Mouse (Mus musculus) activated CD4-positive, CD25-positive, alpha-beta regulatory T cell (primary cell): ENCODE measurements around the gene St14. TPM values are rescaled to one million over a fixed set of nuclear protein-coding genes. Genes with fewer than 3 reads are reported as not detected.

Experiments
- polyA plus RNA-seq, 2 experiments: library from polyadenylated mRNA; unstranded; fragments of 100-300 nt; shearing (Covaris generic); gene quantifications; one replicate each; pipeline ENCODE4 v1.2.1; 2017

The St14 gene
- polyA plus RNA-seq: 10 to 100 TPM in 1 of 2 experiments, 1 to 10 TPM in 1; 4.7 to 25.5 TPM

DNA sequence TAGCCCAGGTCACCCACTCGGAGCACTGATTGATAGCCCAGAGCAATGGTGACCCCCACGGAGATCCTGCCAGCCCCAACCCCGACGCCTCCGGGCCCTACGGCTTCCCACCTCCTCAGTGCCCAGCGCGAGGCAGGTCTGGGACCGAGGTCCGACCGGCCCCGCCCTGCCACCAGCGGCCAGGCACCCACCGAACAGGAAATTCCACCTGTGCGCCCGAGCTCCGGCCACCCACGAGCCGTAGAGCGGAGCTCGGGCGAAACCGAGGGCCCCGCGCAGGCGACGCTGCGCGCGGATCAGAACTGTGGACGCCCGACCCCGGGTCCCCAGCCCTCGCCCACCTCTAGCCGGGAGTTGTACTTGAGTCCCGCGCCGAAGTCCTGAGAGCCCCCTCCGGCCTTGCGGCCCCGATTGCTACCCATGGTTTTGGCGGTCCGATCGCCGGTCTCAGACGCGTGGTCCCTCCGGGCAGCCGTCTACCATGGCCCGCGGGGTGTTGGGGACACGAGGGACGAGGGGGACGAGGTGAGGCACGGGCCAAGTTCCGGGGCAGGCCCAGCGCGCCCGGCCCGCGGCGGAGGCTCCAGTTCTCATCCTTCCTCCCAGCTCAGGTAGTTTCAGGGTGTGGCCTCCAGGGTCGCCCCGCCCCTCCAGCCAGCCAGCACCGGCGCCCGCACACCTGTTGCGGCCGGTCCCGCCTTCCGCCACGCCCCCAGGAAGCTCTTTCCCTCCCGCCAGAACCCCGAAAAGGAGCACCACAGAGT, at the start of gene St14:
Gene St14 (minus strand): TSS at position 649 of the 764 bp plus-strand sequence.

Other genes with a start within 250 kb of the St14 start
- gene Adamts15, start 209.4 kb downstream of the St14 start, polyA plus RNA-seq: under 1 TPM; 0.05 to 0.82 TPM
- under 1 TPM; 0.06 to 0.27 TPM for gene Adamts8, start 189.3 kb downstream of the St14 start, polyA plus RNA-seq
- gene Zbtb44, start 101.2 kb downstream of the St14 start, polyA plus RNA-seq: 10 to 100 TPM; 20.2 to 23.9 TPM
- 100 to 1,000 TPM in 1 of 2 experiments, 10 to 100 TPM in 1; 70.1 to 191 TPM for gene Aplp2, start 80.0 kb upstream of the St14 start, polyA plus RNA-seq
- 1 to 10 TPM; 7.5 to 8.6 TPM for gene Prdm10, start 148.7 kb upstream of the St14 start, polyA plus RNA-seq